Mouse (Mus musculus): ENCODE data around the gene Agpat3. TPM values are rescaled to one million over a fixed set of nuclear protein-coding genes. Genes with fewer than 3 reads are reported as not detected.

The Agpat3 gene
- polyA plus RNA-seq, 1 experiment from 2014 or later = 54.9 TPM

- H3K27me3 ChIP-seq = no peaks in the 10 kb centered on the region
- H3K4me2 ChIP-seq (replicated peaks) = no peak overlapping the region
- 64% methylated on average over 7 of the region's 7 CpGs for WGBS
- H3K4me3 ChIP-seq = no peak overlapping the region
- H3K36me3 ChIP-seq = no peaks in the 10 kb centered on the region
- H3K4me1 ChIP-seq = 0 out of 2 replicates have a peak, but pooled peaks cover 6% of the 10 kb centered on the region
- H3K9me3 ChIP-seq = no peaks in the 10 kb centered on the region
- no peak overlapping the region for H3K9ac ChIP-seq
- no peak for ATAC-seq (ENCODE audit: low FRiP score, low read depth)
- no peak overlapping the region for H3K27ac ChIP-seq
Measured at GRCm38 (mm10) chr10:78260916-78261650, 91.2 kb downstream of the Agpat3 start.

DNA sequence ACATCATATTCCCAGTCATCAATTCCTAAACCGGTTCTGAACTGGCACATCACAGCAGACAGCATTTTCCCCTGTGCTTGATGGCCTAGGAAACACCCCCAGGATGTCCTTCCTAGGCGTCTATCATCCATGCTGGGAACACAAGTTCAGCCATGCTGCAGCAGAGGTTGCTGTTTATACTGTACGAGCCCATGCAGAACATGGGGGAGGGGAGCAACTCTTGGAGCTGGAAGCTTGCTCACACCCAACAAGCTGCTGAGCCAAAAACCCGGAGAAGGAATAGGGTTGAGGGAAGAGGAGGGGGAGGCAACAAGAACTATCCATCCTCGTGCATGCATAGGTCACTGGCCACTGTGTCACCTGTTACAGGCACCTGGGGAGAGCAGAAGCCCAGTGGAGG, 92.0 kb downstream of the Agpat3 start:
- no peak overlapping the region for H3K9ac ChIP-seq
- no peaks in the 10 kb centered on the region for H3K9me3 ChIP-seq
- H3K4me2 ChIP-seq (replicated peaks) = no peak overlapping the region
- ATAC-seq (ENCODE audit: low FRiP score, low read depth) = no peak
- no peaks in the 10 kb centered on the region for H3K27me3 ChIP-seq
- no peaks in the 10 kb centered on the region for H3K36me3 ChIP-seq
- 0 out of 2 replicates have a peak, but pooled peaks cover 6% of the 10 kb centered on the region for H3K4me1 ChIP-seq
- WGBS = 25% methylated on average over 5 of the region's 5 CpGs
- no peak overlapping the region for H3K4me3 ChIP-seq
- no peak overlapping the region for H3K27ac ChIP-seq

GRCm38 (mm10) chr10:78259702-78260101, 92.6 kb downstream of the Agpat3 start:
- H3K9me3 ChIP-seq = no peaks in the 10 kb centered on the region
- no peak overlapping the region for H3K4me2 ChIP-seq (replicated peaks)
- no peak overlapping the region for H3K4me3 ChIP-seq
- no peaks in the 10 kb centered on the region for H3K27me3 ChIP-seq
- 0 out of 2 replicates have a peak, but pooled peaks cover 6% of the 10 kb centered on the region for H3K4me1 ChIP-seq
- H3K27ac ChIP-seq = no peak overlapping the region
- ATAC-seq (ENCODE audit: low FRiP score, low read depth) = no peak
- H3K9ac ChIP-seq = no peak overlapping the region
- no peaks in the 10 kb centered on the region for H3K36me3 ChIP-seq
- 53% methylated on average over 6 of the region's 6 CpGs for WGBS

- Histone ChIP-seq H3K27ac (no peak overlapping the region), H3K9ac (no peak overlapping the region), H3K4me1 (0 out of 2 replicates have a peak, but pooled peaks cover 6% of the 10 kb centered on the region), H3K4me2 (replicated peaks) (no peak overlapping the region), H3K27me3 (no peaks in the 10 kb centered on the region), H3K36me3 (no peaks in the 10 kb centered on the region), H3K9me3 (no peaks in the 10 kb centered on the region), H3K4me3 (no peak overlapping the region)
- ATAC-seq (ENCODE audit: low FRiP score, low read depth) = no peak
- 67% methylated on average over 5 of the region's 5 CpGs for WGBS
Measured at GRCm38 (mm10) chr10:78259230-78259629, 93.1 kb downstream of the Agpat3 start.

DNA sequence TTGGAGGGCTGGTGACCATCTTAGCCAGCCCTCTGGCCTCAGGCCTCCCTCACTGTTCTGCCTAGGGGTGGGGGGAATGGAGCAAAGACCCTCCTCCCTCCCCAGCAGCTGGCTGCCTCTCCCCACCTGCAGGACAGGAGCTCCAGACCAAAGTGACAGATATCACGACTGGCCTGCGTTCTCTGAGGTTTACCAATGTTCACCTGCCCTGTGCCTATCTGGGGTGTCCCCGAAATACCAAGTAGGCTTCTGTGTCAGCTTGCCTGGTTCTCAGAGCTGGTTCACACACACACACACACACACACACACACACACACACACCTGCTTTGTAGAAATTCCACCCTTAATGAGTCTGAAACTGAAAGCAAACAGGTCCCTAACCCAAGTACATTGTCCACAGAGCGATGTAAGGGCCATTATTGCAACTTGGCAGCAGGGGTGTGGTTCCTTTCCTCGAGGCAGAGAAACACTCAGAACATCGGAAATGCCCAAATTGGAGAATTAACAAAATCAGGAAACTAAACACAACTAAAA, 94.1 kb downstream of the Agpat3 start:
- ATAC-seq (ENCODE audit: low FRiP score, low read depth) = no peak
- 75% methylated on average over 6 of the region's 6 CpGs for WGBS

GRCm38 (mm10) chr10:78255646-78256059, 96.6 kb downstream of the Agpat3 start:
- ATAC-seq (ENCODE audit: low FRiP score, low read depth) = no peak
- Histone ChIP-seq H3K9ac (no peak overlapping the region), H3K9me3 (no peaks in the 10 kb centered on the region), H3K27ac (no peak overlapping the region), H3K4me1 (0 out of 2 replicates have a peak, but pooled peaks cover 6% of the 10 kb centered on the region), H3K36me3 (no peaks in the 10 kb centered on the region), H3K4me2 (replicated peaks) (no peak overlapping the region), H3K27me3 (no peaks in the 10 kb centered on the region), H3K4me3 (no peak overlapping the region)
- WGBS = 76% methylated on average over 4 of the region's 4 CpGs

More for the DNA sequence above, 94.1 kb downstream of the Agpat3 start:
- no peak overlapping the region for H3K27ac ChIP-seq
- H3K27me3 ChIP-seq = no peaks in the 10 kb centered on the region
- no peak overlapping the region for H3K4me2 ChIP-seq (replicated peaks)
- 0 out of 2 replicates have a peak, but pooled peaks cover 6% of the 10 kb centered on the region for H3K4me1 ChIP-seq
- H3K9me3 ChIP-seq = no peaks in the 10 kb centered on the region
- H3K9ac ChIP-seq = no peak overlapping the region
- H3K36me3 ChIP-seq = no peaks in the 10 kb centered on the region
- H3K4me3 ChIP-seq = no peak overlapping the region

- Histone ChIP-seq H3K9me3 (no peaks in the 10 kb centered on the region), H3K36me3 (no peaks in the 10 kb centered on the region), H3K9ac (no peak overlapping the region), H3K4me3 (no peak overlapping the region), H3K27ac (no peak overlapping the region), H3K4me1 (peaks cover 18% of the 10 kb centered on the region), H3K27me3 (no peaks in the 10 kb centered on the region), H3K4me2 (replicated peaks) (no peak overlapping the region)
- WGBS = 83% methylated on average over 3 of the region's 3 CpGs
- no peak for ATAC-seq (ENCODE audit: low FRiP score, low read depth)
Measured at GRCm38 (mm10) chr10:78247206-78247605, 105.1 kb downstream of the Agpat3 start.

- 80% methylated on average over 4 of the region's 4 CpGs for WGBS
- Histone ChIP-seq H3K4me3 (no peak overlapping the region), H3K27ac (no peak overlapping the region), H3K27me3 (no peaks in the 10 kb centered on the region), H3K4me1 (peaks cover 18% of the 10 kb centered on the region), H3K9ac (no peak overlapping the region), H3K4me2 (replicated peaks) (no peak overlapping the region), H3K9me3 (no peaks in the 10 kb centered on the region), H3K36me3 (no peaks in the 10 kb centered on the region)
- no peak for ATAC-seq (ENCODE audit: low FRiP score, low read depth)
Measured at GRCm38 (mm10) chr10:78246725-78247124, 105.6 kb downstream of the Agpat3 start.

DNA sequence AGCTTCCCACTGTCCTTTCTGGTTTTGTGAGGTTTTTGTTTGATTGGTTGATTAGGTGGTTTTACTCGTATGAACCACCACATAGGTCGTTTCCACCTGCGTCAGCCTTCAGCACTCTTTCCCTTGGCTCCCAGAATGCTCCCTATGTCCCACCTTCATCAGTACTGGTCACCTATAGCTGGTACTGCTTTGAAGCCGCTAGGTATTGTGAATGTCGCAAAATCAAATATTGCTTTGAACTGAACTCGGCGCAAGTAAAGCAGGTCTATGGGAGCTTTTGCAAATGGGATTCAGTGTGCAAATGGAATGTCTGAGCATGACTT, 107.1 kb downstream of the Agpat3 start:
- Histone ChIP-seq H3K9ac (peak overlapping the region; percentile 85), H3K4me1 (peaks cover 18% of the 10 kb centered on the region), H3K36me3 (no peaks in the 10 kb centered on the region), H3K4me2 (replicated peaks) (peak overlapping the region; percentile 97), H3K27me3 (no peaks in the 10 kb centered on the region), H3K27ac (no peak overlapping the region), H3K9me3 (no peaks in the 10 kb centered on the region), H3K4me3 (peak overlapping the region; percentile 90)
- 18% methylated on average over 7 of the region's 7 CpGs for WGBS
- no peak for ATAC-seq (ENCODE audit: low FRiP score, low read depth)

- WGBS = under 1% methylated on average over 57 of the region's 74 CpGs
- H3K9me3 ChIP-seq = no peaks in the 10 kb centered on the region
- H3K9ac ChIP-seq = peak within 1 kb of the TSS; percentile 85
- peak within 1 kb of the TSS; percentile 97 for H3K4me2 ChIP-seq (replicated peaks)
- no peaks in the 10 kb centered on the region for H3K36me3 ChIP-seq
- ATAC-seq (ENCODE audit: low FRiP score, low read depth) = peak; percentile 95
- peaks cover 18% of the 10 kb centered on the region for H3K4me1 ChIP-seq
- H3K4me3 ChIP-seq = peak within 1 kb of the TSS; percentile 90
- no peaks in the 10 kb centered on the region for H3K27me3 ChIP-seq
- no peak within 1 kb of the TSS for H3K27ac ChIP-seq
Measured at GRCm38 (mm10) chr10:78244438-78245224, 107.7 kb downstream of the Agpat3 start, which contains the start of gene Trappc10. Gene Trappc10, minus strand, starts transcription at chr10:78244641.

GRCm38 (mm10) chr10:78244058-78244437, 108.2 kb downstream of the Agpat3 start:
- Histone ChIP-seq H3K9me3 (no peaks in the 10 kb centered on the region), H3K9ac (peak overlapping the region; percentile 85), H3K36me3 (no peaks in the 10 kb centered on the region), H3K4me3 (peak overlapping the region; percentile 90), H3K4me1 (peaks cover 18% of the 10 kb centered on the region), H3K27ac (no peak overlapping the region), H3K4me2 (replicated peaks) (peak overlapping the region; percentile 97), H3K27me3 (no peaks in the 10 kb centered on the region)
- ATAC-seq (ENCODE audit: low FRiP score, low read depth) = peak; percentile 53
- under 1% methylated on average over 25 of the region's 33 CpGs for WGBS

DNA sequence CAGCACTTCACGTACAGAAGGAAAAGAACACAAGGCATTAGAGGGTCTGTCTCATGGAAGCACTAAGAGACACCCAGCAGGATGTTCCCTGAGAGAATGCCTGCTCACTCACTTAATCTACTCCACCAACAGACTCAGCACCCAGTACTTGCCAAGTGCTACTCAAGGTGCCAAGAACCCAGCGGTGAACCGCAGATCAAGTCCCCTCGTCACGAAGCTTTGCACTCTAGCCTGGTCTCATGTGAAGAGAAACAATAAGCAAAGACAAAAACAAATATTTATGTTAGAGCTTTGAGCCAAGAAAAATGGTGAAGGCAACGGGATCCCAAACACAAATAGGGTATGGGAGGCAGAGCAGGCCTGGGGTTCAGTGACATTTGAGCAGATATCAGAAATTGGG, 113.4 kb downstream of the Agpat3 start:
- Histone ChIP-seq H3K27ac (no peak overlapping the region), H3K4me3 (no peak overlapping the region), H3K36me3 (peaks cover 3% of the 10 kb centered on the region; the same call in 1 of the 2 replicates), H3K27me3 (no peaks in the 10 kb centered on the region), H3K4me2 (replicated peaks) (no peak overlapping the region), H3K9me3 (no peaks in the 10 kb centered on the region), H3K9ac (no peak overlapping the region), H3K4me1 (peaks cover 12% of the 10 kb centered on the region)
- ATAC-seq (ENCODE audit: low FRiP score, low read depth) = no peak
- 93% methylated on average over 6 of the region's 6 CpGs for WGBS
